Mouse (Mus musculus): Measurements from ENCODE around the gene Gm17304.

The Gm17304 gene

GRCm38 (mm10) chr5:106608798-106609197, at the start of gene Gm17304:
Gm17304 (plus strand) TSS chr5:106609098.
- no peak for DNase-seq

GRCm38 (mm10) chr5:106560631-106561498, 48.0 kb upstream of the Gm17304 start:
- DNase-seq, result peak; percentile 67 to 75

GRCm38 (mm10) chr5:106561499-106561822, 47.4 kb upstream of the Gm17304 start:
- DNase-seq, result no peak

GRCm38 (mm10) chr5:106566025-106566424, 42.9 kb upstream of the Gm17304 start:
- no peak for DNase-seq

- peak; percentile 46 to 52 for DNase-seq
Measured at GRCm38 (mm10) chr5:106573742-106574559, 34.9 kb upstream of the Gm17304 start.

GRCm38 (mm10) chr5:106574560-106574946, 34.3 kb upstream of the Gm17304 start:
- DNase-seq, result peak; percentile 91 to 95

GRCm38 (mm10) chr5:106575098-106575497, 33.8 kb upstream of the Gm17304 start:
- no peak for DNase-seq

- no peak for DNase-seq
Measured at GRCm38 (mm10) chr5:106577237-106577888, 31.5 kb upstream of the Gm17304 start.

- no peak for DNase-seq
Measured at GRCm38 (mm10) chr5:106580943-106581342, 28.0 kb upstream of the Gm17304 start.

- no peak for DNase-seq
Measured at GRCm38 (mm10) chr5:106589006-106589405, 19.9 kb upstream of the Gm17304 start.

GRCm38 (mm10) chr5:106589670-106590069, 19.2 kb upstream of the Gm17304 start:
- no peak for DNase-seq

- no peak for DNase-seq
Measured at GRCm38 (mm10) chr5:106590686-106591085, 18.2 kb upstream of the Gm17304 start.

- no peak for DNase-seq
Measured at GRCm38 (mm10) chr5:106594388-106594787, 14.5 kb upstream of the Gm17304 start.

GRCm38 (mm10) chr5:106597472-106597871, 11.4 kb upstream of the Gm17304 start:
- DNase-seq, result no peak

GRCm38 (mm10) chr5:106599482-106599881, 9.4 kb upstream of the Gm17304 start:
- DNase-seq, result no peak

- no peak for DNase-seq
Measured at GRCm38 (mm10) chr5:106604381-106604780, 4.5 kb upstream of the Gm17304 start.

- peak; percentile 25 to 31 for DNase-seq
Measured at GRCm38 (mm10) chr5:106605096-106605495, 3.8 kb upstream of the Gm17304 start.

GRCm38 (mm10) chr5:106607081-106607480, 1.8 kb upstream of the Gm17304 start:
- no peak for DNase-seq

GRCm38 (mm10) chr5:106612151-106612550, 3.3 kb downstream of the Gm17304 start:
- DNase-seq, result no peak

- DNase-seq, result no peak
Measured at GRCm38 (mm10) chr5:106614570-106614969, 5.7 kb downstream of the Gm17304 start.

- no peak for DNase-seq
Measured at GRCm38 (mm10) chr5:106615006-106615405, 6.1 kb downstream of the Gm17304 start.

- DNase-seq, result no peak
Measured at GRCm38 (mm10) chr5:106620446-106620845, 11.5 kb downstream of the Gm17304 start.

- no peak for DNase-seq
Measured at GRCm38 (mm10) chr5:106622193-106622592, 13.3 kb downstream of the Gm17304 start.

All from cerebellum, postnatal 36 days (tissue).